Mouse (Mus musculus): ENCODE data around the gene Klhl22. TPM values are rescaled to one million over a fixed set of nuclear protein-coding genes. Genes with fewer than 3 reads are reported as not detected.

Klhl22 gene
- polyA plus RNA-seq, 1 experiment from 2014 or later: 98.9 TPM

DNA sequence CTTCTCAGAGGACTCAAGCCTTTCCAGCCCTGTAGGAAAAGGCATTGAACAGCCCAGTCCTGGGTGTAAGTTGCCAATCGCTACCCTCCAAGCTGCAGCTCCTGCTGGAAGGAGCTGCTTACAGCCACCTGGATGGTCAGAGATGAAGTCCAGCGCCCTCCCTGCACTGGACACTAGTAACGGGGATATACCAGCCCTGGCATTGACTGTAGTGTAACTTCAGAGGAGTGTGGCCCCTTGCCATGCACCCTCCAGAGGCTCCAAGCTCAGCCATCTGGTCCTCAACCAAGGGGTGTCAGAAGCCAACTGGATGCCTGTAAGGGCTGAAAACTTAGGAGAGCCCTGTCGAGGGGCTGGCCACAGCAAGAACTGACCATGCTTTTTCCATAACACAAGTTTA is 80.6 kb downstream of the Klhl22 start:
- 89% methylated on average over 4 of the region's 4 CpGs for WGBS
- Histone ChIP-seq H3K27me3 (ENCODE audit: control insufficient read depth, insufficient read depth, low read length) (peaks cover 6% of the 10 kb centered on the region; the same call in 1 of the 2 replicates), H3K4me2 (ENCODE audit: low read depth, low read length) (no peak overlapping the region), H3K9me3 (ENCODE audit: control insufficient read depth, low read length) (no peaks in the 10 kb centered on the region), H3K27ac (ENCODE audit: low read depth, low read length) (no peak overlapping the region), H3K4me3 (ENCODE audit: low read depth, low read length) (no peak overlapping the region), H3K4me1 (ENCODE audit: control insufficient read depth, insufficient read depth, low read length) (no peaks in the 10 kb centered on the region; the same call in 1 of the 2 replicates), H3K36me3 (ENCODE audit: control insufficient read depth, insufficient read depth, low read length) (peaks cover 42% of the 10 kb centered on the region), H3K9ac (replicated peaks; ENCODE audit: low read depth, low read length) (no peak overlapping the region)
- ATAC-seq (ENCODE audit: low read depth): no peak

DNA sequence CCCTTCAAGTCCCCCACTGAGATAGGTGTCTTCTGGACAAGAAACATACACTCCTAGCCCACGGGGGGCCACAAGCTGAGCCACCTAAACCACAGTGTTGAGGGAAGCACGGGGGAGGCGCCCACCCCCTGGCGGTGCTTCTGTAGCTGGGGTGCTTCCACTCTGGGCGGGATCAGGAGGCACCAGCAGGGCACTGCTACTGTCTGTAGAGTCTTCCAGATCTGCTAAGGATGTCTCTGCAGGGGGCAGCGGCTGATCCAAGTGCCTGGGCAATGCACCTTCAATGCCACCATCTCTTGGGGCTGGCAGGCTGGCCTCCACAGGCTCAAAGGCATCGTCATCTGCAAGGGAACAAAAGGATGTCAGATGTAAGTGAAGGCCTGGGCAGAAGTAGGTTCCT is 83.0 kb downstream of the Klhl22 start:
- Histone ChIP-seq H3K27ac (ENCODE audit: low read depth, low read length) (no peak overlapping the region), H3K4me3 (ENCODE audit: low read depth, low read length) (no peak overlapping the region), H3K9ac (replicated peaks; ENCODE audit: low read depth, low read length) (no peak overlapping the region), H3K27me3 (ENCODE audit: control insufficient read depth, insufficient read depth, low read length) (no peaks in the 10 kb centered on the region), H3K4me2 (ENCODE audit: low read depth, low read length) (no peak overlapping the region), H3K4me1 (ENCODE audit: control insufficient read depth, insufficient read depth, low read length) (no peaks in the 10 kb centered on the region), H3K36me3 (ENCODE audit: control insufficient read depth, insufficient read depth, low read length) (peaks cover 64% of the 10 kb centered on the region), H3K9me3 (ENCODE audit: control insufficient read depth, low read length) (no peaks in the 10 kb centered on the region)
- WGBS: 98% methylated on average over 7 of the region's 7 CpGs
- ATAC-seq (ENCODE audit: low read depth): no peak

Other genes starting within 250 kb of the Klhl22 start
- 58.6 and 62.7 TPM in 2 replicates for gene Thap7, start 228.5 kb upstream of the Klhl22 start, polyA plus RNA-seq (2014; fragmentation: Nextera tagmentation; extraction: Ambion mirVana)
- gene Lrrc74b, start 198.4 kb upstream of the Klhl22 start, polyA plus RNA-seq (2014; fragmentation: Nextera tagmentation; extraction: Ambion mirVana): 0.79 and 1.1 TPM in 2 replicates
- gene P2rx6, start 197.7 kb upstream of the Klhl22 start, polyA plus RNA-seq (2014; fragmentation: Nextera tagmentation; extraction: Ambion mirVana): 2.4 and 2.7 TPM in 2 replicates
- 32.8 and 39.1 TPM in 2 replicates for gene Slc7a4, start 176.4 kb upstream of the Klhl22 start, polyA plus RNA-seq (2014; fragmentation: Nextera tagmentation; extraction: Ambion mirVana)
- 27.7 and 29.3 TPM in 2 replicates for gene Smpd4, start 140.3 kb upstream of the Klhl22 start, polyA plus RNA-seq (2014; fragmentation: Nextera tagmentation; extraction: Ambion mirVana)
- 10.6 and 11.3 TPM in 2 replicates for gene Ccdc74a, start 113.1 kb upstream of the Klhl22 start, polyA plus RNA-seq (2014; fragmentation: Nextera tagmentation; extraction: Ambion mirVana)
- gene Med15, start 26.7 kb upstream of the Klhl22 start, polyA plus RNA-seq (2014; fragmentation: Nextera tagmentation; extraction: Ambion mirVana): 46.9 and 51.0 TPM in 2 replicates
- gene Scarf2, start 37.7 kb downstream of the Klhl22 start, polyA plus RNA-seq (2014; fragmentation: Nextera tagmentation; extraction: Ambion mirVana): 0.95 and 2.0 TPM in 2 replicates
- gene B830017H08Rik, start 73.5 kb downstream of the Klhl22 start, polyA plus RNA-seq (2014; fragmentation: Nextera tagmentation; extraction: Ambion mirVana): 4.7 and 6.5 TPM in 2 replicates
- 3.9 and 4.0 TPM in 2 replicates for gene Car15, start 78.7 kb downstream of the Klhl22 start, polyA plus RNA-seq (2014; fragmentation: Nextera tagmentation; extraction: Ambion mirVana)
- gene Gm20518, start 132.1 kb downstream of the Klhl22 start, polyA plus RNA-seq (2014; fragmentation: Nextera tagmentation; extraction: Ambion mirVana): 0.21 and 0.36 TPM in 2 replicates
- 0.08 TPM in 1 of 2 replicates, not detected in the other for gene Tssk1, start 134.6 kb downstream of the Klhl22 start, polyA plus RNA-seq (2014; fragmentation: Nextera tagmentation; extraction: Ambion mirVana)
- gene Dgcr2, start 138.9 kb downstream of the Klhl22 start, polyA plus RNA-seq (2014; fragmentation: Nextera tagmentation; extraction: Ambion mirVana): 98.8 and 104 TPM in 2 replicates
- not detected in 2 replicates for gene Tssk2, start 139.0 kb downstream of the Klhl22 start, polyA plus RNA-seq (2014; fragmentation: Nextera tagmentation; extraction: Ambion mirVana)
- 42.4 and 42.5 TPM in 2 replicates for gene Ess2, start 151.7 kb downstream of the Klhl22 start, polyA plus RNA-seq (2014; fragmentation: Nextera tagmentation; extraction: Ambion mirVana)
- gene Gsc2, start 155.4 kb downstream of the Klhl22 start, polyA plus RNA-seq (2014; fragmentation: Nextera tagmentation; extraction: Ambion mirVana): 0.24 TPM in 1 of 2 replicates, not detected in the other
- 165 and 199 TPM in 2 replicates for gene Slc25a1, start 168.6 kb downstream of the Klhl22 start, polyA plus RNA-seq (2014; fragmentation: Nextera tagmentation; extraction: Ambion mirVana)
- gene Vpreb2, start 220.8 kb downstream of the Klhl22 start, polyA plus RNA-seq (2014; fragmentation: Nextera tagmentation; extraction: Ambion mirVana): not detected in 2 replicates

All from neural tube, embryonic 14.5 days (tissue).